Mouse (Mus musculus): ENCODE results near the gene Lgals7.

DNA sequence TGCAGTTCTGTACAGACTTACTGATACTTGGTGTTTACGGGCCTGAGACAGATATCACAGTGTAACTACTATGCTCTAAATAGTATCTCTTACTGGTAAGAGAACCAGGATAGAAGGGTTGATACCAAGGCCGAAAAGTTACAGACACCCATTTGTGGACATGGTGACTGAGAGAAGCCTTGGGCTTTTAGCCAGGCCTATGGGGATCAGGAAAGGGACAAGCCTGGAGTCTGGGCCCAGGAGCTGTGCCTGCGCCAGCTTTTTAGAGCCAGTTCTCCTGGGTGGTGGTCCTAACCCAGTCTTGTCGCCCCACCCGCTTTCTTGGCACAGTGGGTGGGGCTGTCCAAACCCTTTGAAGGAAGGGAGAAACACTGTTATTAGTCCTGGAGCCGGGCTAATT is 38.5 kb downstream of the Lgals7 start:
- TF ChIP-seq POLR2A (IDR thresholded peaks at IDR 0.05; ENCODE audit: borderline replicate concordance, control insufficient read depth, low read depth, low read length) (no peak), CTCF (IDR thresholded peaks at IDR 0.05; ENCODE audit: control insufficient read depth, insufficient read depth, low read length) (no peak)

Measured in bone marrow, adult 2 months (tissue).